Mouse (Mus musculus) testis, adult 2 months (tissue): ENCODE measurements around the gene Sox6.

Experiments used
- CTCF ChIP-seq: fragments of 200-500 bp; IDR thresholded peaks from 2 replicates; pipeline ENCODE4 v1.5.1; 2012; ENCODE audit warnings: low read depth, mild to moderate bottlenecking, inconsistent platforms, low read length, moderate library complexity; ENCODE audit not compliant: control insufficient read depth, insufficient read depth, insufficient replicate concordance
- POLR2A ChIP-seq: fragments of 200-500 bp; IDR thresholded peaks from 2 replicates; pipeline ENCODE4 v1.6.1; 2012; ENCODE audit warnings: low read depth, mild to moderate bottlenecking, inconsistent platforms, low read length, moderate library complexity; ENCODE audit not compliant: control insufficient read depth

DNA sequence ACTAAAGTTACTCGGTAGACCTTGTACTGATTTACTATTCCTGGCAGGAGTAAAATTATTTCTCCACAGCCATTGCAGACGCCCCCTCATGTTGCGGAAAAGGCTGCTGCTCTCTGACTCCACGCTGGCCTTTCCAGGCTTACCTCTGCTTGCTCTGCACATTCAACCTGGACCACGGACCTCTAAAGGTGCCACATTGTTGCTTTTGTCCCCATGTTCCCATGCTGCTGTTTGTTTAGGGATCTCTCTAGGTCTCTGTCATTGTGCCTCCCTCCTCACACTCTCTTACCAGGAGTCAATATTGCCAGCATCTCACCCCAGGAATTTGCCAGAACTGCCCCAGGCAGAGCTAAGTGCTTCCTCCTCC lies 473.6 kb downstream of the Sox6 start:
- TF ChIP-seq CTCF (no peak), POLR2A (no peak)
